Mouse (Mus musculus): Measurements from ENCODE around the gene Arhgap32. TPM values are rescaled to one million over a fixed set of nuclear protein-coding genes. Genes with fewer than 3 reads are reported as not detected.

Gene Arhgap32
- total RNA-seq, 1 experiment from 2014 or later, result 45.4 TPM

DNA sequence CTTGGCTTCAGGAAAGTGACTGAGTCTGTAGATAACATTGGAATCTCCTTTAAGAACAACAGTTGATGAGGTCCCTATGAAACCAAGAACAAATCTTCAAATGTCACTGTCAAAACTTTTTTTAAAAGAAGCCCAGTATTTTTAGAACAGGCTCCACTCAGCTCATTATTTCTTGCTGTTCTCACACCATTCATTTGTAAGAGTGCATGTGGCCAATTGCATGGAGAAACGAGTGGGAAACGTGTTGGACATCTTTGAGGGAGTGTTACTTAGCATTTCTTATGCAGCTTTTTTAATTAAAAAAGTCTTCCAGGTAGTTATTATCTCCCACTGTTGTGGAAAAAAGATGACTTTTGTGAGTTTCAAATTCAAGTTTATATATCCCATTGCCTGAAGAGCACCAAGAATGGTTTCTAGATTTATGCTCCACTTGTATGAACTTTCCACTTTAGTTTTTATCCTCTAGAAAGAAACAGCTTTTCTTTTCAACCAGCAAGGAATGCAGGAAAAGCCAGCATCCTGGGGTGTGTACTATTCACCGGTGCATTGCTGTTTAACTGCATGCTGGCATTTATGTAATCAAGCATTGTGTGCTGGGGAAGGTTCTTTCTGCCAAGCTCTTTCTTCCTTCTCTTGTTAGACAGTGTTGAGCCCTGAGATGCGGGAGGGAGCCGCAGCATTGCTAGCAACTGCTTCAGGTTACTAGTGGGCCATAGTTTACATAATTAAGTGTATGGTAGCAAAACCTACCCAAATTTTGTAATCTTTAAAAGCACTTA, 76.5 kb downstream of the Arhgap32 start:
- no peak for DNase-seq

DNA sequence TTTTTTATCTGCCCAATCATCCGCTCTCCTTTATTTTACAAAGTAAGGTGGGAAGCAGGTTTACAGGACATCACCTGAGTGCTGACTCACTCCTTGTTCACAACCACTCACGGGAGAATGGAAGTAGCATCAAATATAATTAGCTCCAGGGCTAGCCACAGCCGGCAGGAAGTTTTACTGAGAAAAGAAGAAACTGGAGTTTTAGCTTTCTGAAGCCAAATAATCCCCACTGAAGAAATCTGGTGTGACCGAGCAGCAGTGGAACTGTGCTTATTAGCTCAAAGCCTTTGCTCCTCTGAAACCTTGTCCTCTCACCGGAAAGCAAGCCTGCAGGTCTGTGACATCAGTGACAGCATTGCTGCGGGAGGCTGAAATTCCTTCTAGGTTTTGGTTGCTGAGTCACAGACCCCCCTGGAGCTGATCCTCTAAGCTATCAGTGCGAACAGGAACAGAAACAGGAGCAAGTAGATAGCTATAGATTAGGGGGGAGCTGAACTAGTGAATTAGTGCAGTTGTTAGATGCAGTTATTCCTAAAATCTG, 88.6 kb downstream of the Arhgap32 start:
- DNase-seq, result no peak

DNA sequence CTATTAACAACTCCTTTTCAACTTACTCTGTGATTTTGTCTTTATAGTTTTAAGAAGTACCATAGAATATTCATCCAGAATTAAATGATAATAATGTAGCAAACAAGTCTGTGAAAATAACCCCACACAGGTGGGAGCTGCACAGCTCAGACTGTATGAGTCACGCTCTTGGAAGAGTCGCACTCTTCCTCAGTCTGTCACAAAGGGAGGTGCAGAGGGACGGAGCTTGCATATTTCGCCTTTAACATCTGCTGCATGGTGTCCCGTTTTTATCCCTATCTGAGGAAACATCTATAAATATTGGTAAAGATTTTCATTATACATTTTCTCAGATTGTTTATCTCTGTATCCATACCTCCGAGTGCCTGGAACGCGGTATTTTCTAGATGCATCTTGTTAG, 91.2 kb downstream of the Arhgap32 start:
- no peak for DNase-seq

DNA sequence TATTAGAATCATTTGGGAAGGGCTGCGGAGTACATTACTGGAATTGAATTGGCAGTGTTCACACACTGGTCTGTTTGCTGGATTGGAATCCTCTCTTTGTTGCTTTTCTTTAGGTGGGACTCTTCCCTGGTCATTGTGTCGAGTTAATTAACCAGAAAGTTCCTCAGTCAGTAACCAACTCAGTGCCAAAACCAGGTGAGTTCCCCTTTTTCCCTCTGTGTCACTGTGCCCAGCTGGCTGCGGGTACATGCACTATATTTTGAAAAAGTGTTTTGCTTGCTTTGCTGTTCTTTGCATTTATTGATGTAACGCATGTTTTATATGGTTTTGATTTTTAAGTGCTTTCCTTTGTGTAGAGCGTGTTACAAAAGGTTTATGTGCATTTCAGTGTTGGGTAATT, 92.1 kb downstream of the Arhgap32 start:
- DNase-seq, result no peak

DNA sequence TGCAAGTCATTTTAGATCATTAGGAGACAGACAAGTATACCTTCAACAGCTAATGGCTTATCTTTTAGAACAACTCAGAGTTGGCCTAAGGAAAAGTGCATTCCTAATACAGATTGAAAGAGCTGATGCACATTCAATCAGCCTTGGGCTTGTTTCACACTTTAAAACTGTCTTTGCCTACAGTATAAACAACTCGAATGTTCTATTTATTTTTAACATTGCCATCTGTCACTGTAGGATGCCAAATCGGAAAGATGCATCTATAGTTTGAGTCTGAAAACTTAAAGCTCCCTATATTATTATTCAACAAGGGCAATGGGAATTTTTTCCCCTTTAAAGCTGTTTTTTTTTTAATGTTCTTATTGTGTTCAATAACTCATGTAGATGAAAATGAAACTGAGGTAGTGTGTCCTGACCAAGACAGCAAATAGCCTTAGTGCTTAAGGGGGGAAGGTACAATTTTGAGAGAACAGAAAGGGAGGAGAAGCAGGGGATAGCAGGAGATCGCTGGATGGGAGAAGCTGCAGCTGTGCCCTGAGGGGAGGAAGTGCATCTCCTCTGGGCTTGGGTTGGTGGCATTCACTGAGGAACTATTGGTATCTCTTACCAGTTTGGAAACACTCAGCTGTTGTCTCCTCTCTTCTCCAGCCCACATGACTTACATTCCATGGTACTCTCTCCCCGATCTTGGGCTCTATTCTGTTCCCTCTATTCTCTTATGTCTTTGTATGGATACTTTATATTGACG, 101.1 kb downstream of the Arhgap32 start:
- DNase-seq, result no peak

DNA sequence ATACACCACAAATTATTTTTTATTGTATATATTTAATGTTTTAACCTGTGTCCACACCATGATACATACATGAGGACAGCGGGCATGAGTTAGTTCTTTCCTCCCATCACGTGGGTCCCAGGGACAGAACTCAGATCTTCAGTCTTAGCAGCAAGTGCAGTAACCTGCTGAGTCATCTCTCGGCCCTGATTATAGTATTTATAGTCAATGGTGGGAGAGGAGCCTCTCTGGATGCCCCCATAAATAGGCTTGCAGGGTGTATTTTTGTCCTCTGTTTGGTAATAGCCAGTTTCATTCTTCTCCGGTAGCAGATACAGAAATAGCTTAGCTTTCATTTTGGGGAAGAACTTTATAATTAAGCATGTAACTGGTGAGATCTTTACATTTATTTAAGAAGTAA, 103.5 kb downstream of the Arhgap32 start:
- DNase-seq, result no peak

DNA sequence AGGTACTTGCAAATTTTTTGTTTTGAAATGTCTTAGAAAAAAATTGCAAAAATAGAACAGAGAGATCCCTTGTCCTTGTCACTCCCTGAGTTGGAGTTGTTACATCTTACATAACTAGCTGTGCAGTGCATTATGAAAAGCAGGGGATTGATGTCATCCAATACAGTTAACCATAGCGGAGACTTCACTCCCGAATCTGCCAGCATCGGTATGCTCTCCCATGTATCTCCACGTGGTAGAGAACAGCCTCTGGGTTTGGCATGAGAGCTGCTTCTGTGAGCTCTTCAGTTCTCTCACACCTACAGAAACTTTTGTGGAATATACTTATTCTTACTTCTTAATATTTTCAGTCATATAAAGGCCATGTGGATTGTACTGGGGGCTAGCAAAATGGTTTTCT, 106.2 kb downstream of the Arhgap32 start:
- no peak for DNase-seq

DNA sequence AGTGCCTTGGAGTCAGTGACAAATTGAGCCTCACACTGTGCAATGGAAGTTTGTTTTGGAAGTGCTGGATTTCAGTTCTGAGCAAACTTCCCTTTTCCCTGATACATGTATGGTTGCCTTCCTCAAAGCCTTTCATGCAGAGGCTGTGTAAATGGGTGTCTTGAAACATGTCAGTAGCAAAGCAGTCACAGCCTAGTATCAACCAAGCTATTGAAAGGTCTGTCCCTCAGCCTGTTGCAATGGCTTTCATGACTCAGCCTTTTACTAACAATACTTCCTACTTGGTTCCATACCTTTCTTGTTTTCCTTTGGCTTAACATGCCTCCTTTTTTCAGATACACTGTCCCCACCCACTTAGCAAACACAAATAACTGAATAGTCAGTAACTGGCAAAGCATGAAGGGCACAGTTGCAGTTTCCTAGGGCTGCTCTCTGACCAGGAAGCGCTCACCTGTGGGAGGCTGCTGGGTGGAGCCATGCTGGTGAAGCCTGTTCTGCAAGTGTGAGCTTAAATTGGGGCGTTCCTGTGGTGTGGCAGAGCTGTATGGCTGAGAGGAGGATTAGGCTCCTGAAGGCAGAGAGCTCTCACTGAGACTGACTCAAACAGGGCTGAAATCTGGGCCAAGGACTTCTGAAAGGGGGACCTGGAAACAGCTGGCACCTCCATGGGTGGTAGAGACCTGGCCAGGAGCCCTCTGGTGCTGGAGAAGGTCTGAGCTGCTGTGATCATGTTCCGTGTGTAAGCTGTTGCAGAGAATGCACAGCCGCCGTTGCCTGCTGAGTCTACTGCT, 108.0 kb downstream of the Arhgap32 start:
- peak; percentile 48 for DNase-seq

DNA sequence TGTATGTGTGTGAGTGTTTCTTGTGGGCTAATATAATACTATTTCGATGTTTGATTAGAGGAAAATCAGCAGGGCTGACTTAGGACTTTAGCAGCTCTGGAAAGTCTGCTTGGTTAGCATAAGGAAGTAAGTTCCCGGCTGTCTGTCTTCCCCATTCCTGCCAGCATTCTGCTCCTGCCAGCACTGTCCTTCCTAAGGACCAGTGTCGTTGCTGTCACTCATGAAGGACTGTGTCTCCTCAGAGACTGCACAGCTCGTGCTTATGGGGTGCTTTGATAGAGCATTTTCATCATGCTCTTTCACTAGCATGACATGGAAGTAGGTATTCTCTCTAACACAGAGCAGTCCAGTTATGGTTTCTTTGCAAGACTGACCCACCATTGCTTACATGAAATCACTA, 109.0 kb downstream of the Arhgap32 start:
- no peak for DNase-seq

DNA sequence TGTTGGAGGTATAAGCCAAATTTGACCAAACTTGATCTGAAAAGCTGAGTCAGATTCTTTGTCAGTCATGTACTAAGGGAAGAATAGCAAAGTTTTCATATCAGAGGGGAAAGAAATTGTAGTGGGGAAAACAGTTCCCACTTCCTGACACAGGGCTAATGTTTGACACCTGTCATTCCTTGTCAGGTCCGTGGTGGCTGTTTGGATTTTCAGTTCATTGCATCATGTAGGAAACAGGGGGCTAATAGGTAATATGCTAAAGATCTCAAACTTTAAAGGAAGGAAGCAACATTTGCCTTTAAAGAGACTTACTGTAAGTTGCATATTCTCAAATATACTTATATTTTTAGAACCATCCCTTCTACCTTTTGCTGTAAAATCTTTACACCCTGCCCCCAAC, 109.6 kb downstream of the Arhgap32 start:
- DNase-seq, result no peak

DNA sequence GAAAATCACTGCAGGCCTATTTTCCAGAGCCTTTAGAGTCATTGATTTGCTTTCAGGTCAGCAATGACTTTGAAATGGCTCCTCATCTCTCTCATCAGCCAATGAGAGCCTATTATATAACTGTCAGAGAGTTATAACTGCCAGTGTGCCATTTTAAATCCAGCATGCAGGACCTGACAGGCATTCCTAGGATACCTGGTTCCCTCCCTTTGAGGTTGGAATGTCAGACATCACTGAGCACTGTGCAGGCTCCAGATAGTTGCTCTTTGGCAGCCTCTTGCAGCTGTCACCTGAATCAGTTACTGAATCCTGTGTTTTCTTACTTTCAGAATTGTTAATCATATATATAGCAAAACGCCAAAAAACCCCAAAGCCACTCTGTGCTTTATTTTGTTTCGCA, 111.1 kb downstream of the Arhgap32 start:
- DNase-seq, result no peak

DNA sequence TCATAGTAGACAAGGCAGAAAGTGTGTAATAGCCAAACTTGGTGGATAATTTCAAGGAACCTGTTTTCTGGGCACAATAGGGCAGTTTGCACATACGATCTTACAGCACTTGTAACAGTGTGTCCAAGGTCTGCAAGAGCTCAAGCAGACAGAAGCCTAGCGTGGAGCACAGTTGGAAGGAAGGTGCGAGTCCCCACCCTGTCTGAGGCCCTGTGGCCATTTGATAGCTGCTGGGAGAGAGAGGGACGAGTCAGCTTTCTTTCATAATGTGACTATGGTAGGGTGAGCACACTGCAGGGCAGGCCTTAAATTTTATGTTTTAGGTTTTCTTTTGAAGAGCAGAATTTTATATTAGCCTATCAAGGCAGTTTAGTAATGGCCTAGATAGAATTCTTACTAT, 117.7 kb downstream of the Arhgap32 start:
- no peak for DNase-seq

DNA sequence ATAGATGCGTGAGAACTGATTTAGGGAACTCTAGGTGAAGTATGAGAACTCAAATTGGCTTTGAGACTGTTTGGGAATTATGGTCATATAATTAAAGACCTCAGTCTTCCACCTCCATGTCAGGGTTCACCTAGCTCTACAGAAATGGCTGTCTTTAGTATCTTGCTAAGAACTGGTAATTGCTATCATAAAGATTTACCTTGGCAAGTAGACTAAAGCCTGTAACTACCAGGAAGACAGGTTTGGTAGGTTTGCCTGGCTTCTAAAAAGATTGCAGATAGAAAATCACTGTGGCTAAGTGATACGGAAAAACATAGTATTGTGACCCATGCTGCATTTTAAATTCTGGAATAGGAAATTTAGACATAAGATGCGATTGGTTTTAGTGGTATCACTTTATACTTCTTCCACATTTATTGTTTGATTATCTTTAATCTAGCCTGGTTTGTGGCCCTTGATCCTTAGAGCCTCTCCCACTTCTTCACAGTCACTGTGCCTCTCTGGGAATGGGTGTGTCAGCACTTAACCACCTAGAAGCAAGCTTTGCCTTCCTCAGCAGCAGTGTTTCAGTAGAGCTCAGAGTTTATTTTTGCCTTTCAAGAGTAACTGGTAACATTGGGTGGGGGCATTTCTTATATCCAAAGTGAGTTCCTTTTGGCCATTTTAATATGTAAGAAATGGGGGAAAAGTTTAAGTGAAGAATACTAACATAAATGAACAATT, 119.0 kb downstream of the Arhgap32 start:
- DNase-seq, result no peak

DNA sequence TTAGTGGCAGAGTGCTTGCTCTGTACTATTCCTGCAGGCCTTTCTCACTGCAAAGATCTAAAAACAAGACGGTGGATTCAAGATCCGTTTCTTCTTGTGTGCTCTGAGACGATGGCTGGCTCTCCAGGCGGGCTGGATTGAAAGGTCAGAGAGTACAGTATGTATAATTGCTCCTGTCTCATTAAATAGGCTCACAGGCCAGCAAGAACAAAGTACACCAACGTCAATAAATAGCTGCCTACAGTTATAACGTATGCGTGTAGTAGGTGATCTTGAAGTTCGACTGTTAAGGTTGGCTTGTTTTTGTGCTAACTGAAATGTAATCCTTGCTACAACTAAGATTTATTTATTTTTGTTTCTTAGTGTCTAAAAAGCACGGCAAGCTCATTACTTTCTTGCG, 123.0 kb downstream of the Arhgap32 start:
- no peak for DNase-seq

DNA sequence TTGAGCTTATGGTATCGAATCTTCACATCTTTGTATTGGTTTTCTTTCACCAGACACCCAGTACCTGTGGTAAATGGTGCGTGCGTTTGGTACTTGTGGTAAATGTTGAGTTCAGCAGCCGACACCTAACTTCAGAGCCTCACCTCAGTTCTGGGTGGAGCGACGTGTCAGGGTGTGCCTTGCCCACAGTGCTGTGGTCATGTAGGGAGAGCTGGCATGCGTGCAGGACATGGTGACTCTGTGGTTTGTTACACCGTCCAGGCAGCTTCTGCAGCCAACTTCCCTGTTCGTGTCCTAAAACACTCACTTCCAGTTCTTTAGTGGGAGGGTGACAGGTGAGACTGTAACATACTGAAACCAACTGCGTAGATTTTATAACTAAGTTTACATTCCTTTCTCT, 123.5 kb downstream of the Arhgap32 start:
- no peak for DNase-seq

DNA sequence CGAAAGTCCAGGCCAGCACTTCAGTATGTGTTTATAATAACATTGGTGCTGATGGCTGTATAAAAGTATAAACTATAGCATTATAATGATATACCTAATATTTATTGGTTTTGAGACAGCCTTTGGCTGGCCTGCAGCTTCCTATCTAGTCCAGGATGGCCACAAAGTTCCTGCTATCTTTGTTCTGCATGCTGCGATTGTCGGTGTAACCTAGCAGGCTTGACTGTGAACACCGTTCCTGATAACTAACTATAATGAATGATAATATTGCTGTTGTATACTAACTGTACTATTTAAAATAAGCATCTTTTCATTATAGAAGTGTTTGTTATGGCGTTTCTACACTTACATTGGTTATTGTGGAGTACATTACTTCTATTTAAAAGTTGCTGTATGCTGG, 124.5 kb downstream of the Arhgap32 start:
- no peak for DNase-seq

DNA sequence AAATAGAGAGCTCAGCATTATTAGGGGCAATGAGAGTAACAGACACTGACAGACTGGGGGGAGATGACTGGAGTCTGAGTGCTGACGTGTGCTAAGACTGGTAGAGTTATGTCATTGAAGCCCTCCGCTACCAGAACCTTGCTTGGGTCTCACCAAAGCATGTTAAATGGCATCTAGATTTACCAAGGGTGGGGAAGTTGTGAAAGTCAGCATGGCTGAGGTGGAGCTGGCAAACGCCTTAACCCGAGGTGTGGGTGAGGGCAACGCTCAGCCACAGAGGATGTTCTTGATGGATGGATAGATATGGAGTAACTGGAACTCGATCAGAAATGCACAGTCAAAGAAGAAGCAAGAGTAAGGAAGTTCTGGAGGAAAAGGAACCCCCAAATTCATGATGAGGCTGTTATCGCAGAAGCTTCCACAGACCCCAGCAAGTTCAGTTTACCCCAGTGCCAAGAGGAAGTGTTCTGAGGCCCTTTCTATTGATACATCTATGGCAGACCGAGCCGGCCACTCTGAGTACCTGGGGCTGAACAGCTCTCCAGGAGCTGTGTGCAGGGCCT, 125.8 kb downstream of the Arhgap32 start:
- DNase-seq, result no peak

DNA sequence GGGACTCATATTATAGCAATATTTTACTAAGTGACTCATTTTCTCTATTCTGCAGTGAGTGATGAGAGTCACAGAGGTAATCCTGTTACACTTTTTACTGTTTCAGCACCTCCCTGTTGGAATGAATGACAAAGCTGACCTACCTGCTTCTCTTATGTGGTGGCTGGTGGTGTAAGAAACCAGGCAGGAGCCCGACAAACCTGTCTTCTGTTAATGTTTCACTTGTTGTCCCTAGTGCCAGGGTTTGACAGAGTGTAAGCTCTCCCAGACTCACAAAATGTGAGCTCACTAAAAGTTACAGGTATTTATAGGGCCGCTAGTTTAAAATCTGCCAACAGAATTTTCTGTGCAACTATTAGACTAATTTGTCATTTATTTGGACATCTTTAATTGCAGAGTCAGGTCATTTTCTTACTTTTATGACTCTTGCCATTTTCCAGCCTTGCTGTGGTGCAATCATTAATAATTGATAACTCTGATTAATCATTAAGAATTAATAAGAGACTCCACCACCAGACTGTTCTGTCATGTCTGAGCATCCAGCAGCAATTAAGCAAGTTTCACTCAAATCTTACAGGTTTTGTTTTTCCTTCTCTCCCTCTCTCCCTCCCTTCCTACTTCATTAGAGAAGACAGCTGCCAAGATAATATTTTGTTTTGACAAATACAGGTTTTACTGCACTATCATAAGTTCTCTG, 127.1 kb downstream of the Arhgap32 start:
- DNase-seq, result no peak

DNA sequence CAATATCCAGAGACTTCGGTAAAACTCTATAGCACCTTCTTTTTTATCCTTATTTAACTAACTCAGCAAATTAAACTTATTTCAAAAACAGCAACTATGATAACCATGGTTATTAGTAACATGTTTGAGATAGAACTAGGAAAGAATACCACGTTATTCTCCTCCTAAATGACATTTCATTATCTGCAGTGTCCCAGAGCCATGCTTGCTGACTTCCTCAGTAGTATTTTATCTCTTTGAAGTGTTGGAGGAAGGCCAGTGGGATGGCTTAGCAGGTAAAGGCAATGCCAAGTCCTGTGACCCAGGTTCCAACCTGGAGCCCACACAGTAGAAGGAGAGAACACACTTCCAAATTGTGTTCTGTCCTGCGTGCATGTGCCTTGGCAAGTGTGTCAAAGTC, 129.3 kb downstream of the Arhgap32 start:
- DNase-seq, result no peak

DNA sequence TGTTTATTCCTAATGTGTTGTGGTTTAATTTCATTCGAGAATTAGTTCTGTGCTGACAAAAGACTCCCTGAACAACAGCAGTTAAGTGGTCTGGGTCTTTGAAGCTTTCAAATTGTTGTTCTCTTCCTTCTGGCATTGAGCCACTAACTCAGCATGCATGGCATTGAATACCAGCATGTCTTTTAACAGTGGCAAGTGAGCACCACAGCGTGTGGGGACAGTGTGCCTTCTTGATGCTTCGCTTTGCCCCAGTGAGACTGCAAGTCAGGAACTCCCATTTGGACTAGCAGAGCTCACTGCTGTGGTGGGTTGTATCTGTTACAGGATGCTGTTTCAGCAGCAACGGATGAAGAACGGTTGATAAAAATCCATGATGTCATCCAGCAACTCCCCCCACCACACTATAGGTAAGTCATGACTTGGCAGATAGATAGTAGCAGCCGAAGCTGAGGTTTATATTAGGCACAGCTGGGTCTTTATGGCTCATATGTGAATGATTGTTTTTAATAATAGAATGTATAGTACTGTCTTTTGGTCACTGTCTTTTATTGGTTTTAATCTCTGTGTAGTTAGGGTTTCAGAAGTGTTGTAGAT, 130.3 kb downstream of the Arhgap32 start:
- no peak for DNase-seq

DNA sequence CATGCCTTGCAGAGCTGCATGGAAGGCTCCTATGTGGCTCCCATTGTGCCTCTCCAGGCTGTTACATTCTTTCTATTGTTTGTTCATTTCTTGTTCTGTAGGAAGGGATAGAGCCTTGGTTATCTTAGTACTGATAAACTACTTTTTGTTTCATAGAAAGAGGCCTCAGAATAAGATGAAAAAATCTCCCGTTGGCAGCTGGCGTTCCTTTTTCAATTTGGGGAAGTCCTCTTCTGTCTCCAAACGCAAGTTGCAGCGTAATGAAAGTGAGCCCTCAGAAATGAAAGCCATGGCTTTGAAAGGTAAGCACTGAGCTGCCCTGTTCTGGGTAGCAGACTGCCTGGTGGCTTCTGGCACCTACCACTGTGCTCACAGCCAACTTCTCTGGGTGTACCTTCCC, 134.6 kb downstream of the Arhgap32 start:
- DNase-seq, result no peak

Measured in adrenal gland, postnatal 14 days (tissue).